Mouse (Mus musculus): ENCODE measurements around the gene Adamts12. TPM values are rescaled to one million over a fixed set of nuclear protein-coding genes. Genes with fewer than 3 reads are reported as not detected.

Adamts12 gene
- polyA plus RNA-seq, 1 experiment from 2014 or later, result 2.2 TPM

DNA sequence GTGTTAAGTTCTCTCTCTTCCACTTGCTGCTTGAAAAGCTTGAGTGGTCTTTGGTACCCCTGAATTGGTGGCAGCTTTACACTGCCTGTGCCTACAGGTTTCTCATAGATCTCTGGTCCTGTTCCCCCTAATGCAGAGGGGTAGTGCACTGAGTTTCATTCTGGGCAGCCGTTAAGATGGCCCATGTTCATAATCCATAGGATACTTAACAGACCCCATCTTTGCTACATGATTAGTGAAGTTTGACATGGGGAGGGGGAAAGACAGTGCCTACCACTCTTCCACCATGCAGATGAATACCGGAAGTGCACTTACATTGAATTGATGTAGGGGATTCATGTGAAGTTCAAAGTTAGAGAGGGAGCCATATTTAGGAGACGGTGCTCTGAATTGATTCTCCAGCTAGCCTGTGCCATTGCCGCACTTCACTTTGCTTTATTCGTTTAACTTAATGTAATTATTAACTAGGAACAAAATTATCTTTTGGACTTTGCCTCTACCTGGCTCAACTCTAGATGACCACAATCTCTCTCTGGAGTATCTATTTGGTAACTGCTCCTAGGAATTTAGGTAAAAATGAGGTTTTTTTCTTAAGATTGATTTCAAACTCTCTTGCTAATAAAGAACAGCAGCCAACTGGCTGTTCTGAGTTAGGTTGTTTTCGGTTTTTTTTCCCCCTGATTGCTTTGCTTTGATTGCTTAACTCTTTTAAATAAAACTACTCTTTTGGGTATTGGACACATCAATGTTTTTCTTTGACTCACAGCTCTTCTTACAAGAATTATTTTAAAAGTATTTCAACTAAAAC lies 214.9 kb downstream of the Adamts12 start:
- H3K27ac ChIP-seq, result no peak overlapping the region
- H3K4me3 ChIP-seq, result no peak overlapping the region
- no peak overlapping the region for H3K9ac ChIP-seq
- no peaks in the 10 kb centered on the region for H3K36me3 ChIP-seq (replicated peaks)
- no peaks in the 10 kb centered on the region for H3K4me1 ChIP-seq
- no peaks in the 10 kb centered on the region for H3K27me3 ChIP-seq (replicated peaks)
- 92% methylated on average over 6 of the region's 6 CpGs for WGBS
- no peak overlapping the region for H3K4me2 ChIP-seq
- H3K9me3 ChIP-seq, result no peaks in the 10 kb centered on the region
- ATAC-seq (replicated peaks), result no peak

DNA sequence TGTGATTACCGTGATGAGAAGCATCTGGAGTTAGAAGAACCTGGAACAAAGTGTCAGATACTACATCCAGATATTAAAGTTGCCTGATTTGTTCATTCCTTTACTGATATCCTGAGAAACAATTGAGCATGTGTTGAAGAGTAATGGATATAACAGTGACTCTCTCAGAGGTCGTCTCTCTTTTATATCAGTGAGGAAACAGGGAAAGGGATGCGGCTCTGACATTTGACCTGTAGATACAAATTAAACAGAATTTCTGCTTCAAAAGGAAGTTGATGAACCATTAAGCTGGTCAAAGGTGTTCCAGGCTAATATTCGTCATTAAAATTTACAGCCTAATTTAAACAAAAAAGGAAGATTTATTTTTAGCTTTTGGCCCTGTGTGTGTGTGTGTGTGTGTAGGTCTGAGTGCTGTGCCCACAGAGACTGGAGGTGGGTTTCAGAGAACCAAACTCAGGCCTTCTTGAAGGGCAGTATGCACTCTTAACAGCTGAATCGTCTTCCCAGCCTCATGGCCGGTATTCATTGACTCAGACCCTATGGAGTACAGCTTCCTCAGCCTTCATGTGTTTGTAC lies 216.2 kb downstream of the Adamts12 start:
- no peaks in the 10 kb centered on the region for H3K27me3 ChIP-seq (replicated peaks)
- no peak for ATAC-seq (replicated peaks)

DNA sequence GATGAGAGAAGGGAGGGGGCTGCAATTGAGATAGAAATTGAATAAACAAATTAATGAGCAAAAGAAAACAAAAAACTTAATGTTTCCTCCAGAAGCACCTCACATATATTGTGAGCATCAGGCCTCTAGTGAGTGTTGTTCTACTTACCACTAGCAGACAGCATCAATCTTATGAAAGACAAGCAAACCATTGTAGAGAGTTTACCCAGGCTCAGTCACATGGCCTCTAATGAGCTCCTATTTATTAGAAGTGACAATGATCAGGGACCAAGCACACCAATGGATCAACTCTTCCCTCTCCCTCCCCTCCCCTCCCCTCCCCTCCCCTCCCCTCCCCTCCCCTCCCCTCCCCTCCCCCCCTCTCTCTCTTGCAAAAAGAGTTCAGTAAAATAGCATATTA lies 218.6 kb downstream of the Adamts12 start:
- H3K36me3 ChIP-seq (replicated peaks), result no peaks in the 10 kb centered on the region
- ATAC-seq (replicated peaks), result no peak
- no peaks in the 10 kb centered on the region for H3K27me3 ChIP-seq (replicated peaks)
- no peaks in the 10 kb centered on the region for H3K9me3 ChIP-seq
- H3K27ac ChIP-seq, result no peak overlapping the region
- no peak overlapping the region for H3K4me3 ChIP-seq
- no peaks in the 10 kb centered on the region for H3K4me1 ChIP-seq
- H3K9ac ChIP-seq, result no peak overlapping the region
- no peak overlapping the region for H3K4me2 ChIP-seq

More for the DNA sequence above, 216.2 kb downstream of the Adamts12 start:
- Histone ChIP-seq H3K27ac (no peak overlapping the region), H3K9me3 (no peaks in the 10 kb centered on the region), H3K4me1 (no peaks in the 10 kb centered on the region), H3K9ac (no peak overlapping the region), H3K4me2 (no peak overlapping the region), H3K36me3 (replicated peaks) (no peaks in the 10 kb centered on the region), H3K4me3 (no peak overlapping the region)
- 88% methylated on average over 6 of the region's 6 CpGs for WGBS

DNA sequence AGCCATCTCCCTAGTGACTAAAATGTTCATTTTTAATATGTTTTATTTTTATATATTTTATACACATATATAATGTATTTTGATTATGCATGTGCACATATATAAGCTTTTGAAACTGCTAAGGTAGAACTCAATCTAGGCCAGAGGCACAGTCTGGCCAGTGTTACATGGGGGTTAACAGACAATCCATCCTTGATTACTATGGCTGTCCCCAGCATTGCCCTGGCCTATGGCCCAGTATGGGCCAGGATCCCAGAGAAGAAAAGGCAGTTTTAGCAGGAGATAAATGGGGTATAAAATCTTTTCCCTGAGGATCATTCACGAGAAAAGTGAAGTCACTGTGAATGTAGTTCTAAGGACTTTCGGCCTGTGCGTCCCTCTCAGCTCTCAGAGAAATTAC lies 223.2 kb downstream of the Adamts12 start:
- ATAC-seq (replicated peaks), result no peak

DNA sequence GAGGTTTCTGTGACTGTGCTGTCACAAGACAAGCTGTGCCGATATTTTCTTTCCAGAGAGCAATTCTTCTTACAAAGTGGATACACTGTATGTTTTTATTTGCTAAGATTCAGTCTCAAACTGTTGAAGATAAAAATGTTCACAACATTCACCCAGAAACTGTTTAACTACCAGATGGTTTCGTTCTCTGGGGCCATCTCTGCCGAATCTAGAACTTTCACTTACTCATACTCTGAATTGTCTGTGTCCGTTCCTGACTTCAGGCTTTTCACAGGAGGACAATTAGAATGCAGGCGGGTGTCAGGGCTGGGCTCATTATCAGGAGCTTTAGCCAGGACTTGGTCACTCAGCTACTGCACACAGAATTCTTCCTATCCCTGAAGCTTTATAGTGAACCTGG lies 227.7 kb downstream of the Adamts12 start:
- no peaks in the 10 kb centered on the region for H3K4me1 ChIP-seq
- no peaks in the 10 kb centered on the region for H3K36me3 ChIP-seq (replicated peaks)
- no peak overlapping the region for H3K4me2 ChIP-seq
- no peaks in the 10 kb centered on the region for H3K9me3 ChIP-seq
- no peak overlapping the region for H3K4me3 ChIP-seq
- H3K27ac ChIP-seq, result no peak overlapping the region
- no peak for ATAC-seq (replicated peaks)
- no peak overlapping the region for H3K9ac ChIP-seq
- H3K27me3 ChIP-seq (replicated peaks), result no peaks in the 10 kb centered on the region
- WGBS, result 84% methylated on average over 5 of the region's 5 CpGs

More for the DNA sequence above, 223.2 kb downstream of the Adamts12 start:
- Histone ChIP-seq H3K27me3 (replicated peaks) (no peaks in the 10 kb centered on the region), H3K9ac (no peak overlapping the region), H3K27ac (no peak overlapping the region), H3K4me1 (no peaks in the 10 kb centered on the region), H3K9me3 (no peaks in the 10 kb centered on the region), H3K36me3 (replicated peaks) (no peaks in the 10 kb centered on the region), H3K4me2 (no peak overlapping the region), H3K4me3 (no peak overlapping the region)
- WGBS, result 86% methylated on average over 3 of the region's 3 CpGs

DNA sequence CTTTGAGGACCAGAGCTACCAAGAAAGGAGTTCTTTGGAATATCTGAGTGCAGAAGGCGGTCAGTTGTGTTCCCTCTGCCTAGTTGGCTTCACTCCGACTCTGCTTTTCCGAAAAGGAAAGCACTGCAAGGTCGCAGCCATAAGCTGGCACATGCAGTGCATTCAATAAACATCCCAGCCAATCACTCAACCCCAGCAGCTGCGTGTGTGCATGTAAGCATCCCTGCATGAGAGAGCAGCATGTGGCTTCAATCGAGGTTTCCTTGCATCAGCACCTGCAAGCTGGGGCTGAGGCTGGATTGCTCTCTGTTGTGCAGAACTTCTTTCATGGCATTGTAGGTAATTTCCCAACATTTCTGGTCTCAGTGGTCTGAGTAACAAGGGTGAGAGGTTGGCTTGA lies 230.4 kb downstream of the Adamts12 start:
- H3K36me3 ChIP-seq (replicated peaks), result no peaks in the 10 kb centered on the region
- WGBS, result 52% methylated on average over 6 of the region's 6 CpGs
- no peak overlapping the region for H3K27ac ChIP-seq
- no peaks in the 10 kb centered on the region for H3K9me3 ChIP-seq
- no peaks in the 10 kb centered on the region for H3K27me3 ChIP-seq (replicated peaks)
- no peak overlapping the region for H3K4me3 ChIP-seq
- H3K9ac ChIP-seq, result no peak overlapping the region
- 0 out of 2 replicates have a peak, but pooled peaks have one; percentile 39 for ATAC-seq (replicated peaks)
- H3K4me2 ChIP-seq, result no peak overlapping the region
- H3K4me1 ChIP-seq, result no peaks in the 10 kb centered on the region

DNA sequence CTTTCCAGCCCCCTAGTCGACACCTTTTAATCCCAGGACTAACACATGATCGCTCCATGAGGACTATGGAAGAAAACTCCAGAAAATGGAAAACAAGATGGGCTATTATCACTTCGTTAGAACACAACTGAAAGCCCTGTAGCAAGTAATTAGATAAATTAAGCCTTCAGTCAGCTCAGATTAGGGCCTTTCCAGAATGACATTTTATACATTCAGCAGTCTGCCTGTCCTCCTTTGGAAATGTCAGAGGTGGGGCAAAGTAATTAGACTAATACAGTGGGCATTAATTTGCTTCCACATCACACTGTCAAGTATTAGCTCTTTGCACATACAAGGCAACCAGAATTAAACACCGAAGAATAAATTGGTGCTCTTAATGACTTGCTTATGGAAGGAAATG lies 233.4 kb downstream of the Adamts12 start:
- Histone ChIP-seq H3K9ac (no peak overlapping the region), H3K36me3 (replicated peaks) (no peaks in the 10 kb centered on the region), H3K4me3 (no peak overlapping the region), H3K4me1 (no peaks in the 10 kb centered on the region), H3K27ac (no peak overlapping the region), H3K4me2 (no peak overlapping the region), H3K9me3 (no peaks in the 10 kb centered on the region), H3K27me3 (replicated peaks) (no peaks in the 10 kb centered on the region)
- 65% methylated on average over 4 of the region's 4 CpGs for WGBS
- peak; percentile 42; the same call in 1 of the 2 replicates for ATAC-seq (replicated peaks)

DNA sequence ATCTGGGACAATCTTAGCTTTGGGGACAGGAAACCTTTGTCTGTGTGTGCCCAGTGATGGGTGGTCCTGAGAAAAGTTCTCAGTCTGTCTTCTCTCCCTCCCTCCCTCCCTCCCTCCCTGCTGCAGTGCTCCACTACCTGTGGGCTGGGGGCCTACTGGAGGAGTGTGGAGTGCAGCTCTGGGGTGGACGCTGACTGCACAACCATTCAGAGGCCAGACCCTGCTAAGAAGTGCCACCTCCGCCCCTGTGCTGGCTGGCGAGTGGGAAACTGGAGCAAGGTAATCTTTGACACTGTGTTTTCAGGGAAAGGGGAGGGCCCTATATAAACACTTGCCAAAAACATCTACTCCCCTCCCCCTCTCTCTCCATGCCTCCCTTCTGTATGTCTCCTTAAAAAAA lies 252.5 kb downstream of the Adamts12 start:
- no peaks in the 10 kb centered on the region for H3K4me1 ChIP-seq
- H3K36me3 ChIP-seq (replicated peaks), result no peaks in the 10 kb centered on the region
- ATAC-seq (replicated peaks), result no peak
- no peak overlapping the region for H3K27ac ChIP-seq
- 63% methylated on average over 3 of the region's 3 CpGs for WGBS
- no peaks in the 10 kb centered on the region for H3K27me3 ChIP-seq (replicated peaks)
- H3K4me3 ChIP-seq, result no peak overlapping the region
- no peak overlapping the region for H3K9ac ChIP-seq
- no peaks in the 10 kb centered on the region for H3K9me3 ChIP-seq
- H3K4me2 ChIP-seq, result no peak overlapping the region

DNA sequence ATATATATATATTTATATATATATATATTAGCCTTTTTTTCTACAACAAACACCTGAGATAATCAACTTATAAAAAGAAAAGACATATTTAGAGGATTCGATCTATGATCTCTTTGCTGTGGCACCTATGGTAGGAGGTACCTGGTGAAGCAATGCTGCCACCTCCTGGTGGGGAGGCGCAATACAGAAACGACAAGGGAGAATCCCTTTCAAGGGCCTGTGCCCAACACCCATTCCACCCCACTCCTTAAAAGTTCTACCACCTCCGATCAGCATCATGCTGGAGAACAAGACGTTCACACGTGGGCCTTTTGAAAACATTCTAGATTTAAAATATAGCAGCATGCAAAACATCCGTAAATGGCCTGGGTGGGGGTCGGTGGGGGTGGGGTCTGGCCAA lies 255.9 kb downstream of the Adamts12 start:
- 0 out of 2 replicates have a peak, but pooled peaks have one; percentile 65 for ATAC-seq (replicated peaks)
- no peak overlapping the region for H3K9ac ChIP-seq
- WGBS, result 28% methylated on average over 8 of the region's 8 CpGs
- H3K27me3 ChIP-seq (replicated peaks), result no peaks in the 10 kb centered on the region
- H3K9me3 ChIP-seq, result no peaks in the 10 kb centered on the region
- H3K4me2 ChIP-seq, result no peak overlapping the region
- H3K4me1 ChIP-seq, result no peaks in the 10 kb centered on the region
- no peak overlapping the region for H3K4me3 ChIP-seq
- no peak overlapping the region for H3K27ac ChIP-seq
- H3K36me3 ChIP-seq (replicated peaks), result no peaks in the 10 kb centered on the region

DNA sequence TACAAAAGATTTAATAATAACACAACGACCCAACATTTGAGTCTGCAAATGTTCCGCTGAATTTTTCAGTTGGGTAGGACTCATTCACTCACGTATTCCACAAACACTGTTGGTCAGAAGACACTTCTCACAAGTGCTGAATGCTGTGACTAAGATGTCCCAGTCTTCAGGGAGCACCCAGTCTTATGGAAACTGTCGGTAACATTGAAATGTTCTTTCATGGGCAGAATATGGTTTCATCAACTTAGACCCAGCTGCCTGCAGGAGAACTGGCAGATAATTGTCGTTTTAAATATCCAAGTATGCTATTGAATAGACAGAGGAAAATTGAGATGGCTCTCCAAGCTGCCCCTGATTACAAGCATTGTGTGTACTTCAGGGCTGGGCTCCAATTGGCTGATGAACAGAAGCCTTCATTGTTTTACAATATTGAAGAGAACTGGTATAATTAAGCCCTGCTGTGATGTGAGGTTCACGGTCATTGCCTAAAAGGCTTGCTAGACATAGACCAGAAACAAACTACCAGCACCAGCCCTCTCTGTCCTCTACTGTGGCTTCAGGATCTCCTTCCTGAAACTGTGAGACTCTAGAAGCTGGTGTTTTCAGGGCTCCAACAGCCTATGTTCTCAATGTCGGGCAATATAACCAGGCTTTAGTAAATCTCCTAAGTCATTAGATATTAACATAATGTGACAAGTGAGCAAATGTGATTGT lies 275.0 kb downstream of the Adamts12 start:
- Histone ChIP-seq H3K4me1 (no peaks in the 10 kb centered on the region), H3K36me3 (replicated peaks) (no peaks in the 10 kb centered on the region), H3K4me3 (no peak overlapping the region), H3K9ac (no peak overlapping the region), H3K9me3 (no peaks in the 10 kb centered on the region), H3K4me2 (no peak overlapping the region), H3K27ac (no peak overlapping the region), H3K27me3 (replicated peaks) (no peaks in the 10 kb centered on the region)
- WGBS, result 65% methylated on average over 7 of the region's 7 CpGs
- no peak; the same call in 1 of the 2 replicates for ATAC-seq (replicated peaks)

DNA sequence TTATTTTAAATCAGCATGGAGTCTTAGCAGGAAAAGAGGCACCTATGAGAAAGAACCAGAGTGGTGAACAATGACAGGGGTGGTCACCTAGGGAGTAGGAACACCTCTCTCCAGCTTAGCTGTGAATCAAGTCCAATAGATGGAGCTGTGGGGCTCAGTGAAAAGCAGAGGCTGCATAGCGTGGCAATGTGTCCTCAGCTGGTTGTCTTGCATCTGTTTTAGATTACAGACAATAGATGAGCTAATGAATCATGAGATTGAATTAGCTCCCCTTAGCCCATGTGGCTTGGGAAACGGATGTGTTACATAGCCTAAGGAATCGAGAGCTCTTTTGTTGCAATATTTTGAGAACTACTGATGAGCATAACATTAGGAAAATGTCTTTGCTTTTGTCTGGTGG lies 291.3 kb downstream of the Adamts12 start:
- 74% methylated on average over 3 of the region's 3 CpGs for WGBS
- H3K4me2 ChIP-seq, result no peak overlapping the region
- H3K27me3 ChIP-seq (replicated peaks), result no peaks in the 10 kb centered on the region
- ATAC-seq (replicated peaks), result no peak
- H3K27ac ChIP-seq, result no peak overlapping the region
- no peak overlapping the region for H3K9ac ChIP-seq
- H3K36me3 ChIP-seq (replicated peaks), result no peaks in the 10 kb centered on the region
- H3K4me3 ChIP-seq, result no peak overlapping the region
- H3K9me3 ChIP-seq, result no peaks in the 10 kb centered on the region
- no peaks in the 10 kb centered on the region for H3K4me1 ChIP-seq

DNA sequence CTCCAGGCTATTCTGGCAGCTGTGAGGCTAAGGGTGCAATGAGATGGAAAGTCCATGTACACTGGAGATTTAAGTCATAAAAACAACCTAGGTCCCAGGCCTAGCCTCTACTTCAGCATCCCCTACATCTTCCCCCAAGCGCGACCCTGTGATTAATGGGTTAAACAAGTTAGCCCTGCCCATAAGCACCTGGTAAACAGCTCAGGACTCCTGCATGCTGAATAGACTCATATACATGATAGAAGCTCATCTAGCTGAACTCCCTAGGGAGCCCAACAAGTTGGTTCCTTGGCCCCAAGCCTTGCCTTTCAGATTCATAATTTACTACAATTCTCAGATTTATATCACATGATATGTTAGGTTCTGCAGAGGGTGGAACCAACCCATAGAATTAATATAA lies 292.9 kb downstream of the Adamts12 start:
- no peak overlapping the region for H3K9ac ChIP-seq
- no peak for ATAC-seq (replicated peaks)
- 98% methylated on average over 2 of the region's 2 CpGs for WGBS
- no peaks in the 10 kb centered on the region for H3K36me3 ChIP-seq (replicated peaks)
- H3K9me3 ChIP-seq, result no peaks in the 10 kb centered on the region
- H3K4me1 ChIP-seq, result no peaks in the 10 kb centered on the region
- no peak overlapping the region for H3K27ac ChIP-seq
- H3K4me2 ChIP-seq, result no peak overlapping the region
- H3K4me3 ChIP-seq, result no peak overlapping the region
- H3K27me3 ChIP-seq (replicated peaks), result no peaks in the 10 kb centered on the region

Data from midbrain, embryonic 15.5 days (tissue).